Mouse (Mus musculus) cerebellum, adult 18-20 months (tissue): ENCODE data around the gene Nuak1.

Source experiments
- DNase-seq, 2 experiments: peaks; one replicate each; pipeline ENCODE4 v3.0.0; 2021

Nuak1 gene

DNA sequence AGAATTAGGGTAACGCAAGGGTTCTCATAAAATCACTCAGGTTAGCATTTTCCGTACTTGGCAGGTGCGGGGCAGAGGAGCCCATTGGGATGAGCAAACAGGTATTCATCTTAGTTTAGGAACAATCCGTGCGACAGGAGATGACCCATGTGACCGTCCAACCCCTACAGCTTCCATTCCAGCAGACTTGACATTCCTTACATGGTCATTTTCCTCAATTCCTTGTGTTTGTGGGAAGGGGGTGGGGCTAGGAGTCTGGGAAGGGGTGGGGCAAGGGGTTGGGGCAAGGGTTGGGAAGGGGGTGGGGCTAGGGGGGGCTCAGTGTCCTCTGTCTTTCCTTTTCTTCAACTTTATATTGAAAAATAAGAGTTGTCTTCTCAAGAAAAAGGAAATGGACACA lies 6.3 kb upstream of the Nuak1 start:
- no peak for DNase-seq

DNA sequence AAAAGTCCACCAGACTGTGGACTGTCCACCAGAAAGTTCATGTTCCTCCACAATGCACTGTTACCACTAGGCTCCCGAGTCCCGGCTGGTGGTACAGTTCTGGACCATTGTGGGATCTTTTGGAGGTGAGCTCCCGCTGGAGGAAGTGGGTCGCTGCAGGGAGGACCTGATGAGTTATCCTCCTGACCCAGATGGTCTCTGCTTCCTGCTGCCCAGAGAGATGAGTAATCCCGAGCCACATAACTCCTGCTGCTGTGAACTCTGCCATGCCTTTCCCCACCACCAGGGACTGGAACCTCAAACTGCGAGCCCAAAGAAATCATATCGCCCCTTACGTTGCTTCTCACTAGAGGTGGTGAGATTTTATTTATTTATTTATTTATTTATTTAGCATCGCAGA lies 4.0 kb upstream of the Nuak1 start:
- peak in 1 of 2 experiments; percentile 26 for DNase-seq

DNA sequence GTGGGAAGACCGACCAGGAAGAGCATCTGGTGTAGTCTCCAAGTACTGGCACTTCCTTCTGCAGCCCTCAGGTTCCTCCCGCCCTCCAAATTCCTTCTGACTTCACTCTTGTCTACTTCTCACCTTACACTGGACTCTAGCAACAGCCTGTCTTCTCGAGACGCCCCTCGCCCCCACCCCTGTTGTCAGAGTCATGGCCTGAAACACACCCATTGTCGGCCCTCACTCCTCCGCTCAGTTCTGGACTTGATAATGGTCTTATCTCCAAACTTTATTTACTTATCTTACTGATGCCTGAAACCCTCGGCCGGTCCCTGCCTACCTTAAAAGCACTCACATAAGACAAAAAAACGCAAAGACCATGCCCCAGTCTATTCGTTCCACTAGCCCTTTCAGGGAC lies 1.4 kb upstream of the Nuak1 start:
- DNase-seq, result peak in 1 of 2 experiments; percentile 31

DNA sequence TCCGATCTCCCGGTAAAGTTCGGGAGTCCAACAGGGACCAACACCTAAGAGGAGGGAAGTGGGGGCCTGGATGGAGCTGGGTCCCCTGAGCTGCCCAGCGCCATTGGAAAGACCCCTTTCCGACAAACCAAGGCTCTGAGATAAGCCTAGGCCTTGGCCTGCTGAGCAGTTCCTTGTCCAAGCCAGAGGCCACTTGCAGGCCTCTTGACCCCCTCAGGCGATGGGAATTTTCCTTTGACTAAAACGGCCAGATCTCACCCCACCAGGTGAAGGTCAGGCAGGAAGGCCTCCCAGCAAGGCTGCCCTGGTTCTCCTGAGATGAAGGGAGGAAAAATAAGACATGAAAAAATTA lies 1.0 kb upstream of the Nuak1 start:
- no peak for DNase-seq

DNA sequence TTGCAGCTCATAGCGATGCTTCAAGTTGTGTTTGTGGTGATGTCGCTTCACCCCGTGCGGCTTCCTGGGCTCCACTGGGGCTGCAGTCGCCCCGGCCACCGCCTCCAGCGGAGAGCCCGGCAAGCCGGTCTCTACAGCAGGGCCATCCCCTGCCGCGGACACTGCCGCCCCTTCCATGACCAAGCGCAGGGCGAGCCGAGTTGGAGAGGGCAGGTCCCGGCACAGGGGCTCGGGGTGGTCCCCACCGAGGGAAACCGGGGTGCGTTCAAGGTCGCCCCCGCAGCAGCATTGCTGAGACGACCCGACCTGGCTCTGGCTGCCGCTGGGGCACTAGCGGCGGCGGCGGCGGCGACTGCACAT lies 236 bp downstream of the Nuak1 start:
- DNase-seq, result no peak

DNA sequence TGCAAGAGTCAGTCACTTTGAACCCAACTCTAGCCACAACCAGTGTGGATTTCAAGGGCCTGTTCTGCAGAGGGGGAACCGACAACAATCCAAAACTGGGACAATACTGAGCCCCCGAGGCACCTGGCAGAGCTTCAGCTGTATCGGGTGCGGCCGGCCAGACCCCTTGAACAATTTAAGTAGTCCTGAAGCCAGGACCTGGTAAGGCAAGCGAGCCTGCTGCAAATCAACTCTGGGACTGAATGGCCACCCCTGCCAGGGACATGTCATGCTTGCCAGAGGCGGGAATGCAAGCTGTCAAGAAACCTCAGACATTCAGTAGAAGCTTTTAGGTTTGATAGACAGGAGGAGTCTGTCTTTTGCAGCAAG lies 1.2 kb downstream of the Nuak1 start:
- peak; percentile 52 to 58 for DNase-seq

DNA sequence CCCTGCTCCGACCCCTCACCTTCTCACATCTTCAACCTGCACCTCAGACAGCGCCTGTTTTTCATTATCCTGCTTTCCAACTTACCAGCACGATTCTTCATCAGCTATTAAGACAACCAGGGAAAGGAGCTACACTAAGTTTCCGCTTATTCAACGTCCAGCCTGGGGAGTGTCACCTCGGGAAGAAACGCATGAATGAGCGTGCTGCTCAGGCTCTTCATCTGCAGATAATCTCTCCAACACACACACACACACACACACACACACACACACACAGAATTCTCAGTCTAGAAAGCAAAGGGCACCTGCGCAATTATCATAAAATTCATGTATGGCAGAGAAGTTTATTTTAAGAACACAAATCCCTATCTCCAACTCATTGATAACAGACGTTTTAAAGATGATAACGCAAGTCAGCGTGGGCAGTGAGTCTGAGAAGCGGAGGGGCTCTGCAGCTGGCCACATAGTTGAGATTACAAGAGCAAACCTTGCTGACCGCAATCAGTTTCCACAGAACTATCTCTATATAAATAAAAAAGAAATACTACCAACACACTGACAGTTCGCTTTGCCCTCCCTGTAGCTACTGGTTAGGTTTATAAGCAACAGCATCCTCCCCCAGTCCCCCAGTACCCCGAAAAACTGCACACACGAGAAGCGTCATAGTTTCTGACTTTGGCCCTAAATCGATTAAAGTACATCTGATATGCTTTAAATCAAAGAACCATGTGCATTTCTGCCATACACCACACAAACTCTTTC lies 1.8 kb downstream of the Nuak1 start:
- peak; percentile 32 to 37 for DNase-seq

DNA sequence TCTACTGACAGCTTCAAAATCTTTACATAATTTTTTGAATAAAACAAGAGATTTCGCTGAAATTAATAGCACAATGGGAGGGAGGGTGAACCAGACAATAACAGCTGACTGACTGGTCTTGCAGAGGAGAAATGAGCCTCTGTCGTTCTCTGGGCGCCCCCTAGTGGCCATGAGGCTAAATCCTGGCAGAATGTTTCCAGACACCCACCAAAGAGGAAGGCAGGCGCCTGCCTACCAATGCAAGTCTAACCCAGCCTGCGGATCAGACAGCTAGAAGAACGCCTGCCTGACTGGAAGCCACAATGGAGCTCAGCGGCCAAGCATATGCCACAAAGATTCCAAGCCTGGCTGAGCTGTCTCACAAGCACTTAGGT lies 2.4 kb downstream of the Nuak1 start:
- DNase-seq, result peak; percentile 99

DNA sequence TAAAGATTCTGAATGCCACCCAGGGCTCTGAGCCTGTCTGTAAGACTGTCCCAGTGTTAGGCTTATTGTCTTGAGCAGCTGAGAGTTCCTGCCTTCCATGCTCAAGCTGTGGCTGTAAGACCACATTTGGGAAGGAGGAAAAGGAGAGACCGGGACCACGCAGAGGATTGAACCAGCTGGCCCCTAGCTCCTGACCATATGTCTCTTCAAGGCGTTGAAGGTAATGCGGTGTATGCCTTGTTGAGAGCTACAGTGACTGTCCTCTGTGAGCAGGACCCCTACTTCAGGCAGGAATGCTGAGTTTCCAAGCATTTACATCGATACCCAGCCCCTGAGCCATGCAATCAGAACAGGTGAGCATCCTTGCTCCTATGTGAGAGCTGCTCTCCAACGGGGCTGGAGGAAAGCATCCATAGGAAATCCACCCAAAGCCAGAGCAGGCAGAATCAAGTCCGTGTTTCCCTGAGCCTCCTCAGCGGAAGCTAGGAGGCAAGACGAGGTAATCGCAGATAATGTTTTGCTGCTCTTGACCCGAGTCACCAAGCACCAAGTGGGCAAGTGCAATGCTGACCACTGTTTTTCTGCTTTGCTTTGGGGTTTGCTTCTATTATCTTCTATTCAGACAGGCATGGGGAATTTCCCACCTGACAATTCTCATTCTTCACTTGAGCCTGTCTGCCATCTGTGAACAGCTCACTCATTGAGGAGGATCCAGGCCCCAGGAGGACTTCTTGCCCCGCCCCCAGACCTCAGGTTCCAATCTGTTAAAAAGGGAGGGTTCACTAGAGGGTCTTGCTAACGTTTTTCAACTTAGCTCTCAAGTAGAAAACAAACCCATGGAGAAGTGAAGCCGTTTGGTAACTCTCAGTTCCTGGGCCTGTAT lies 3.0 kb downstream of the Nuak1 start:
- peak; percentile 77 to 79 for DNase-seq

DNA sequence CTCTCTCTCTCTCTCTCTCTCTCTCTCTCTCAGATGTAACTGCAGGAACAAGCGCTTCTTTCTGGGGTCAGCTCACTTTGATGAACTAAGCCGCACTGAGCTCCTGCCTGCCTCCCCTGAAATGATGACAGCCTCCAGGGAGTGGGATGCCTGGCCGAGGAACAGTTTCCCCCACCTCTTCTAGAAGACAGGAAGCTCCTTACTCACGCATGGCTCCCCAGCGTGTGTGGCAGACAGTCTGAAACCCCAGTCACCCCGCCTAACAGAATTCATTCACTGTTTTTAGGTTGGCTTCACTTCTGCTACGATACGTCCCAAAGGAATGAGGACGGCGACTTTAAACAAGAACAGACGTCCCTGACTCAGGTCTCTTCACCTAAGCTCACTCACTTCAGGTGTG lies 4.5 kb downstream of the Nuak1 start:
- DNase-seq, result peak; percentile 31 to 36

DNA sequence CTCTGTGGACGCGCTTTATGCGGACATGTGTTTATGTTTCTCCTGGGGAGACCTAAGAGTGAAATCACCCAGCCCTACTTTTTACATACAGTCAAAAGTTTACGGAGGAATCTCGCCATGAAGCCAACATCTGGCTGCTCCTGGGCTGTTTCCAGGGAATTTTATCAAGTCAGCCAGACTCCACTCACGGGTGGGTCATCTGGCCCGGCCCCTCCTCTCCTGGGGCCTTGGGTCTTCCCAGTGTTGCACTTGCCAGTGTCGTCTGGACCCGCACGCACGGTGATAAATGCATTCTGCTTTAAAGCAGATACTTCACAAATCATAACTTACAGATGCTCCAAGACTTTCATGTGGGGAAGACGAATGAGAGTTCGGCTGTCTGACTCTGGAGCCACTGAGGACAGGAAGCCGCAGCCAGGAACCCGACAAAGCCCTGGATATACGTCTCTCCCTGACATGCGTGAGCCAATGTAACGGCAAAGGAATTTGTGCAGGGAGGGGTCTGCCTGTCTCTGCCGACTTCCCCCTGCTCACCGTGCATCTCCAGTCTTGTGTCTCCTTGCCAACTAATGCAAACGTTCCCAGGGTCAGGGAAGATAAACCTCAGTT lies 7.1 kb downstream of the Nuak1 start:
- DNase-seq, result peak in 1 of 2 experiments; percentile 17

DNA sequence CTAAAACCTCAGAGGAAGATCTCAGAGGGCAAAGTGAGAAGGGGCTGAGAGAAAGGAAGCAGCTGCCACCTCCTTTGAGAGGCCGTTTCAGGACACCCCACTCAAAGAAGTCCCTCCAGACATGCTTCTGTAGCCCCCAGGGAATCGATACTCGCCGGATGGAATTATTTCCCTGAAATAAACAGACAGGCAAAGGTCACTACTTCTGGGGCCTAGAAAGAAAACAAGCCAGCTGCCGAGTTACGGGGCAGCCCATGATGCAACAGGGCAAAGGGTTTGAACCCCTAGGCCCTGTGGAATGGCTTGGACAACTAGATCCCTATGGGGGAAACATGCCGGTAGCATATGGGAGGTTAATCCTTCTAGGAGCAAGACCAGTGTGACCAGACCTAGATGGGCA lies 16.0 kb downstream of the Nuak1 start:
- no peak for DNase-seq

DNA sequence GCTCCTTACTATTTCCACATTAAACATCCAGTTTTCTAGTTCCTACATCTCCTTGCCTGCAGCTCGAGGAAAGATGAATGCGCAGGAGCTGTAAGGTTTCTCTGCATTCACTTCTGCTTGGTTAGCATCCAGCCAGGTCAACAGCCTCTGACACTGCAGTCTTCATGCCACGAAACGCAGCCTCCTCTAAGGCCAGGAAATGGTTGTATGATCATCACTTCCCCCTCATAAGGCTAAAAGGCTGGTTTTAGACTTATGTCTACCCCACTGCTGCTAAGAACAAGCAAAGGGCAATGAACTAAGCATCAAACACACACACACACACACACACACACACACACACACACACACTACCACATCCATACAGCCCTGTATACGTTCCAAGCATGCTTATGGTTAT lies 16.5 kb downstream of the Nuak1 start:
- no peak for DNase-seq

DNA sequence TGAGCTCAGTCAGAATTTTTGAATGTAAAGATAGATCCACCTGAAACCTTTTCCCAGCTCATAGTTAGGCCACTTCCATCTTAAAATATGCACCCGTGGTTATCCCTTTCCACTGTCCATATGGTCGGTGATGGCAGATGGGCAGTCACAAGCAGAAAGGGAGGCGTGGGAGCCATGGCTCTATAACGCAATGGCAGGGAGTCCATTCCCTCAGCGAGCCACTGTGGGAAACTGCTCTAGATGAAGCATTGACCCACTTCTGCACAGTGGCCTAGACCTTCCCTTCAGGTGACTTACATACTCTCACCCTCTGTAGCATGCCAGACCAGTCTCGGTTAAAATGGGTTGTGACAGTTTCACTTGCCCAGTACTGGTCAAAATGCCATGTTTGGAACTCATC lies 19.8 kb downstream of the Nuak1 start:
- peak; percentile 58 to 65 for DNase-seq

DNA sequence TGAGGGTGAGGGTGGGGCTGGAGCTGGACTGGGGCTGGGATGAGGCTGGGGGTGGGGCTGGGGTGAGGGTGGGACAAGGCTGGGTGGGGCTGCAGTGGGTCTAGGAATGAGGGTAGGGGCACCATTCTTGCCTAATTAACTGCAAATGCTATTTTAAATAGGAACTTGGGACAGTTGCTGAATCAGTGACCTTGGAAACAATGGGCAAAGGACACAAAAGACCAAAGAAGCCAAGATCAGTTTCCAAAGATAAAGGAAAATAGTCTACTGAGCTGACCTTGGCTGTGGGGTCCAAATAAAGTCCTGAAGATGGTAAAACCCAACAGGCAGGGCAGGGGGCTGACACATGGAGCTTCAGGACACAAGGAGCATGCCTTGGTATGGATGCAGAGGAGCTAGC lies 22.0 kb downstream of the Nuak1 start:
- DNase-seq, result no peak

DNA sequence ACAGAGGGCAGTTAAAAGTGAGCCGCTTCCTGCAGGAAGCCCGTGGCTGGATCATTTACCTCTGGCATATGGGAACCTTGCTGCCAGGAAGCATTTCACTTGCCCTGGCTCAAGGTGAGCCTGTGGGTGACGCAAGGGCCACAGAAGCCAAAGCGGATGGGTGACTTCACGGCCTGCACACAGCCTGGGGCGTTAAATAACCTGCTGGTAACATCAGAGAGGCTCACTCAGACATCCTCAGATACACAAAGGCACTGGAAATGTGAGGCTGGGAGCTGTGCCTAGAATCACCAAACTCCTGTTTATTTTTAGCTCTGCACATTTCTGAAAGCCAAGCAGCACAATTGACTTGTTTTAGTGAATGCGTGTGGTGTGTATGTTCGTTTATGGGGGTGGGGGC lies 23.6 kb downstream of the Nuak1 start:
- DNase-seq, result peak; percentile 63 to 68

DNA sequence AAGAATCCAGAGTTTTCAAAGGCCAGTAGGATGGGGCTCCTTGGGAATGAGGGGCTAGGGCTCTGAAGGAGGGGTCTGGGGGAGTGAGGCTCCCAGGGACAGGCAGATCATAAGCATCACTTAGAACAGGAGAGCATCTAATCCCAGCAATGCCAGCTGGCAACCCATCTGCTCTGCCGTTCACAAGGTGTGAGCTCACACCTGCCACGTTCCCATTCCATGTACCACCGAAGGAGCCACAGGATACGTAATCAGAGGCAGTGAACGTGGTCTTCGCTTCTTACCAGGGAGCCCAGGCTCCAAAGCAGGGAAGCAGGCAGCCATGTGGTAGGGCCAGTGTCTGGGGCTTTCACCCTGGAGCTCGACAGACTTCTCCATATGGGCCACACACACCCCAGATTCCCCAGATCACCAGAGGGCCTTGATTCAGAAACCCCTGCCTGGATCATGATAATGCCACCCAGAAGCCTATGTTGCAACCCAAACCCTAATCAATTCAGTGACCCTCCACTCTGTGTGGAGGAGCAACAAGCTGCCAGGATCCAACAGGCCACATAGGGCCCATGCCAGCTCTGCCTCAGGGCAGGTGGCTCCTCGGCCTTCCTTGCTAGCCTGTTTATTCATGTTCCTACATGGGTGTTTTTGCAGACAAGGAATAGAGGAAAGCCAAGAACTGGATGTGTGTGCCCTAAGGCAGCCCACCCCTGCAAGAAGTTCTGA lies 25.3 kb downstream of the Nuak1 start:
- DNase-seq, result peak; percentile 63 to 68

DNA sequence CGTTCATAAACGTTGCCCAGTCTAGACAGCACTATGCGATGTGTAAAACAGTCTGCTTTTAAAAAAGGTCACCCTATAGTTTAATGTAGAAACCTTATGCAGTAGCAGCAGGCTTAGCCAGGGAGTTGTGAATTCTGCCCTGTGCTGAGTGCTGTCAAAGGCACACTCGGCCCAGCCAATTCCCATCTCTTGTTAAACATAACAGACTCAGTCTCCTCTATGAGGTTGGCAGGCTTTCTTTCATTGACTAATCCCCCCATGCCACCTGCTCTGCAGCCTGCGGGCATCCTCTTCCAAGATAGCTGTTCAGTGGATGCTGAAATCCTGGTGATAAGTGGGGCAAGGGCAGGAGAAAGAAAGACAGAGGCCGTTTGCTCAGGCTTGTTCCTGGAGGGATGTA lies 27.1 kb downstream of the Nuak1 start:
- peak; percentile 78 to 87 for DNase-seq

DNA sequence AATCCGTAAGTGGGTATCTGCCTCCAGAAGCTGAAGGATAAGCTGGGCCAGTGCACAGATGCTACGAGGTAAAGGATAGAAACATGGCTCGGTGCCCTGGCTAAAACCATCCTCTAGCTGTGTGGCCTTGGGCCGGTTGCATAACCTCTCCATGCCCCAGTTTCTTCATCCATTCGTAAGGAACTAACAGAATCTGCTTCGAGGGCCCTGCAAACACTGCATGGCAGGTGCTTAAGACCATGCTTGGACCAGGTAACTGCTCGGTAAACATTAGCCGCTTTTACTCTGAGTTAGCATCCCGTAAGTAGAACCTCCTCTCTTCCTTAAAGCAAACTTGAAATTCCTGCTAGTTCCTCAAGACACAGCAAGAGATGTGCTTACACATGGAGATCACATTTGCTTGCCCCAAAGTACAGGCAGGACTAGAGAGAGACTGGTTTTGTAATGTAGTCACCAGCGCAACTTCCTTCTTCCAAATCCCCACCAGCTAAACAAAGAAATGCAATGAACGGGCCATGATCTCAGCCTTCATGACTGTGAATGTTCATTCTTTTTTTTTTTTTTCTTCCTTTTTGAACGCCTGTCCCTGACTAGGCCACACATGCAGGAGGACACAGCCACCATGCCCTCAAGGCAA lies 28.0 kb downstream of the Nuak1 start:
- DNase-seq, result peak; percentile 84 to 88

DNA sequence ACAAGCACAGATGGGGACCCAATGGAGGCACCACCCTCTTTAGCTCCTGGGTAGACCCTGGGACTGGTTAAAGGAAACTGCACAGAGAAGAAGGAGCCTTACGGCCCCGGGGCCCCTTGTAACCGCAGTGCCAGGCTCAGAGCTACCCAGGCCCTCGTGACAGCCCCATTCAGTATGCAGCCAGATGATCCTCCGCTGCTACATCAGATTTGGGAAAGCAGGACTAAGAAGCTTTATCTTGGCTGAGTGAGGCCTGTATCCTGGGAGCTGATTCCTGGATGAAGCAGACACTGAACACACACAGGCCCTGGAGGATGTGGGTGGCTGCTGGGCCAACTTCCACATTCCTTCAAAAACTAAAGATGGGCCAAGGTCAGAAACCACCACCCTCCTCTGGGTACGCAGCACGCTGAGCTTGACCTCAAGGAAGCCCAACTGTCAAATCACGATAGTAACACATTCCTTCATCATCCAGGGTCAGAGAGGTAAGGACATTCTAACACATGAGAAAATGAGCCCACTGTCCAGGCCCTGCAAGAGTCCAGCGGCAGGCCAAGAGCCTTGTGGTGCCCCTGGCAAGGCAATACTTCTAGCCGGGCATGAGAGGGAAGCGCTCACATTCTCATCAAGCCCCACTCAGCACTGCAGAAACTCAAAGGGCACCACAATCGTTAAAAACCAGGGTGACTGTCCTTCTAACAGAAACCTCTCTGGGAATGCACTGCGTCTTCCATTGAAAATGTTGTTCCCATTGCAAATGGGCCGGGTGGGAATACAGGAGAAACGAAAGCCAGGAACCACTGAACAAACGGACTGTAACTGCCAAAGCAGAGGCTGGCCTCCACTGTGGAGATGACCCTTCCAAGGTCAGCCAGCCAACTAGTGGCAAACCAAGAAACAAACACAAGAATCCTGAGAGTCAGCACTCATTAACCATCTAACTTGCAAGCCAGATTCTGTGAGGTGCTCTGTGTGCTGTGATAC lies 29.0 kb downstream of the Nuak1 start:
- DNase-seq, result peak; percentile 45 to 52

DNA sequence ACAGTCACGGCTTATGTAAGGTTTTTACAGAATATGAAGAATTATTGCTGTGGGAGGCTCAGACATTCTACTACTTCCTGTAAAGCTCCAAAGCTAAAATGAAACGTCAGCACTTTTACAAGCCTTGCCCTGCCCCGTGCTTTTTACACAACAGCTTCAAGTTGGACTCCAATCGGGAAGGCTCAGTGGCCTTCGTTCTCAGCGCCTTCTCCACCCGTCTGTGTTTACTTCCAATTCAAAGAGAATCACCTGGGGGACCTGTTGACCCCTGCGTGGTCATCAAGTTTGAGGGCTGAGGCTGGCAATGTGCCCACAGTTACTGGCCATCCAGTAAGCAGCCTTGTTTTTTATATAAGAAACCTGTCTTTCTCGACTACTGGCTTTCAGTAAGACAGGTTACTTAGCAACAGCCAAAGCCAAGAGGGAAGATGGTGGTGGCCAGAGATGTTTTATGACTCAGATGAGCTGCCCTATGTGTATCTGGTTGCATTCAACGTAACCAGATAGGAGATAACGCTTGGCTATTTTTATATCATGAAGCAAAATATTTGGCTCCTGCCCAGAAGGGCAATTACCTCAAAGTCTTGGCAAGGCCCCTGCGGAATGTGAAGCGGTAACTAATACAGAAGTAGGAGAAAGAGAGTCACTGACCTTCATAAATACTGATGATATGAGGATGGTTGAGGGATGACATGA lies 31.3 kb downstream of the Nuak1 start:
- DNase-seq, result peak; percentile 55 to 56
